Mouse (Mus musculus) G1E (cell line): ENCODE measurements around the gene Ank.

Experiments
- CTCF ChIP-seq: IDR thresholded peaks from 2 replicates; pipeline ENCODE4 v1.5.1; 2012; ENCODE audit warnings: low read depth, low read length, inconsistent platforms, mixed read lengths
- GATA1 ChIP-seq: IDR thresholded peaks from 2 replicates; pipeline ENCODE4 v1.6.1; 2012; ENCODE audit warnings: borderline replicate concordance, low read length, inconsistent platforms, mixed read lengths
- GATA2 ChIP-seq: IDR thresholded peaks from 2 replicates; pipeline ENCODE4 v1.6.1; 2012; ENCODE audit warnings: low read depth, low read length, inconsistent platforms, borderline replicate concordance
- POLR2AphosphoS5 ChIP-seq: IDR thresholded peaks from 2 replicates; pipeline ENCODE4 v1.6.1; 2012; ENCODE audit warnings: low read depth, low read length, inconsistent platforms; ENCODE audit not compliant: insufficient replicate concordance
- TAL1 ChIP-seq: conservative IDR thresholded peaks from 2 replicates; pipeline ENCODE4 v1.6.1; 2012; ENCODE audit warnings: low read depth, low read length, inconsistent platforms, mixed read lengths

GRCm38 (mm10) chr15:27506893-27507596 lies 40.6 kb downstream of the Ank start:
- TF ChIP-seq CTCF, result no peak
- TF ChIP-seq TAL1, result no peak
- TF ChIP-seq GATA1, result no peak
- no peak for TF ChIP-seq GATA2
- no peak for TF ChIP-seq POLR2AphosphoS5
